Mouse (Mus musculus) liver, embryonic 14.5 days (tissue): ENCODE data around the gene Olfr155. TPM values are rescaled to one million over a fixed set of nuclear protein-coding genes. Genes with fewer than 3 reads are reported as not detected.

ENCODE experiments used
- ATAC-seq: fragments of 200-750 bp; cut with Nextera tagmentation; 2 replicates; pipeline ENCODE4 v1.8.0; 2017; ENCODE audit warnings: moderate number of reproducible peaks, mild to moderate bottlenecking, moderate library complexity; ENCODE audit not compliant: insufficient read depth
- DNase-seq, 3 experiments: peaks; one replicate each; pipeline ENCODE4 v3.0.0-alpha.2; 2012 to 2013; ENCODE audit warnings: low read depth in 3 of 3, low spot score in 3 of 3
- H3K27ac ChIP-seq: fragments of 300-500 bp; sonication (generic); 2 replicates; pipeline ENCODE4 v1.5.1; 2014; ENCODE audit warnings: moderate library complexity, mild to moderate bottlenecking, control low read depth, inconsistent platforms
- H3K27me3 ChIP-seq: fragments of 300-500 bp; sonication (generic); 2 replicates; pipeline ENCODE4 v1.6.1; 2014; ENCODE audit warnings: mild to moderate bottlenecking, low read length, moderate library complexity; ENCODE audit not compliant: control insufficient read depth, insufficient read depth
- H3K36me3 ChIP-seq: fragments of 300-500 bp; sonication (generic); replicated peaks from 2 replicates; pipeline ENCODE4 v1.6.1; 2014; ENCODE audit warnings: low read depth; ENCODE audit not compliant: control insufficient read depth, insufficient read depth
- H3K4me1 ChIP-seq, 2 experiments: fragments of 200-500 bp in 1 of 2; fragments of 300-500 bp in 1 of 2; sonication (generic) in 1 of 2; replicated peaks; 2 replicates each; pipeline ENCODE4 v1.6.1; 2012 to 2014; ENCODE audit warnings: antibody characterized with exemption in 1 of 2, inconsistent platforms in 1 of 2, low read length in 1 of 2; ENCODE audit not compliant: control insufficient read depth in 2 of 2, insufficient read depth in 2 of 2
- H3K4me2 ChIP-seq: fragments of 300-500 bp; sonication (generic); 2 replicates; pipeline ENCODE4 v1.6.1; 2014; ENCODE audit warnings: low read depth, mild to moderate bottlenecking, control low read depth, moderate library complexity
- H3K4me3 ChIP-seq, 2 experiments: fragments of 200-500 bp in 1 of 2; fragments of 300-500 bp in 1 of 2; sonication (generic) in 1 of 2; 2 replicates each; pipeline ENCODE4 v1.5.1; 2012 to 2014; ENCODE audit warnings: low read depth in 2 of 2, low read length in 2 of 2, mild to moderate bottlenecking in 2 of 2, control low read depth in 1 of 2, inconsistent platforms in 1 of 2, moderate library complexity in 1 of 2; ENCODE audit not compliant: insufficient read depth in 1 of 2
- H3K9ac ChIP-seq: fragments of 300-500 bp; sonication (generic); replicated peaks from 2 replicates; pipeline ENCODE4 v1.6.1; 2014; ENCODE audit warnings: mild to moderate bottlenecking, control low read depth, moderate library complexity
- H3K9me3 ChIP-seq: fragments of 300-500 bp; sonication (generic); 2 replicates; pipeline ENCODE4 v1.6.1; 2016; ENCODE audit warnings: low read length, mixed read lengths; ENCODE audit not compliant: control insufficient read depth
- CTCF ChIP-seq: IDR thresholded peaks from 2 replicates; pipeline ENCODE4 v1.5.1; 2016; ENCODE audit warnings: antibody characterized with exemption, low read depth, control low read depth
- EP300 ChIP-seq: IDR thresholded peaks from 2 replicates; pipeline ENCODE4 v1.6.1; 2016; ENCODE audit warnings: antibody characterized with exemption, low read depth
- WGBS: fragments of 180-500 bp; shearing (Covaris S2); extraction: QIAGEN DNeasy Blood & Tissue Kit; methylation state at CpG from one replicate; pipeline ENCODE4 v1.1.7; 2014; ENCODE audit not compliant: insufficient replicate concordance; 5-methylcytosine and 5-hydroxymethylcytosine counted together
- polyA plus RNA-seq, 2 experiments: library from polyadenylated mRNA; depleted of rRNA in 1 of 2; stranded (reverse) in 1 of 2; unstranded in 1 of 2; fragments of >200 nt; fragmentation: Nextera tagmentation in 1 of 2; extraction: Ambion mirVana in 1 of 2; gene quantifications; 2 replicates each; pipeline versions ENCODE4 v1.2.1 to v1.2.3; 2012 to 2014

Gene Olfr155
- polyA plus RNA-seq, 2 experiments, result not detected

- ATAC-seq, result no peak
- Histone ChIP-seq H3K27me3 (no peaks in the 10 kb centered on the region), H3K9me3 (no peaks in the 10 kb centered on the region), H3K9ac (no peak overlapping the region), H3K36me3 (no peaks in the 10 kb centered on the region), H3K27ac (no peak overlapping the region), H3K4me3 (no peak overlapping the region), H3K4me1 (peaks cover 0 to 3% of the 10 kb centered on the region in 2 experiments; a peak in 2 of 4 replicates), H3K4me2 (no peak overlapping the region)
- TF ChIP-seq EP300, result no peak
- no peak for TF ChIP-seq CTCF
- no peak for DNase-seq
- WGBS, result 15% methylated on average over 7 of the region's 7 CpGs
Observed at GRCm38 (mm10) chr4:43903690-43904089, 52.3 kb downstream of the Olfr155 start.

GRCm38 (mm10) chr4:43906443-43906842 lies 55.1 kb downstream of the Olfr155 start:
- WGBS, result 19% methylated on average over 6 of the region's 6 CpGs
- no peak for ATAC-seq
- H3K4me1 ChIP-seq, result no peaks in the 10 kb centered on the region

More at GRCm38 (mm10) chr4:43906443-43906842, 55.1 kb downstream of the Olfr155 start:
- H3K4me2 ChIP-seq, result no peak overlapping the region
- TF ChIP-seq CTCF, result peak; percentile 43; the same call in 1 of the 2 replicates
- no peak for TF ChIP-seq EP300
- no peaks in the 10 kb centered on the region for H3K36me3 ChIP-seq
- H3K27me3 ChIP-seq, result no peaks in the 10 kb centered on the region
- no peak overlapping the region for H3K27ac ChIP-seq
- H3K9me3 ChIP-seq, result no peaks in the 10 kb centered on the region
- H3K4me3 ChIP-seq, result no peak overlapping the region
- DNase-seq, result peak; percentile 17 to 43 (median 17)
- no peak overlapping the region for H3K9ac ChIP-seq

Other genes with a start within 250 kb of the Olfr155 start
- gene Npr2, start 219.6 kb upstream of the Olfr155 start, polyA plus RNA-seq (2012; rRNA removed), result 1.7 and 1.8 TPM in 2 replicates
- 0.72 and 0.80 TPM in 2 replicates for gene Npr2, start 219.6 kb upstream of the Olfr155 start, polyA plus RNA-seq (2014; fragmentation: Nextera tagmentation; extraction: Ambion mirVana)
- gene Spag8, start 198.0 kb upstream of the Olfr155 start, polyA plus RNA-seq (2012; rRNA removed), result 0.16 and 0.31 TPM in 2 replicates
- 0.24 TPM in 1 of 2 replicates, not detected in the other for gene Spag8, start 198.0 kb upstream of the Olfr155 start, polyA plus RNA-seq (2014; fragmentation: Nextera tagmentation; extraction: Ambion mirVana)
- gene Hint2, start 195.1 kb upstream of the Olfr155 start, polyA plus RNA-seq (2012; rRNA removed), result 29.1 and 29.2 TPM in 2 replicates
- gene Hint2, start 195.1 kb upstream of the Olfr155 start, polyA plus RNA-seq (2014; fragmentation: Nextera tagmentation; extraction: Ambion mirVana), result 76.8 and 77.6 TPM in 2 replicates
- gene Tmem8b, start 182.6 kb upstream of the Olfr155 start, polyA plus RNA-seq (2012; rRNA removed), result 0.22 and 0.37 TPM in 2 replicates
- gene Tmem8b, start 182.6 kb upstream of the Olfr155 start, polyA plus RNA-seq (2014; fragmentation: Nextera tagmentation; extraction: Ambion mirVana), result 0.05 and 0.11 TPM in 2 replicates
- 0.01 and 0.02 TPM in 2 replicates for gene Fam221b, start 182.4 kb upstream of the Olfr155 start, polyA plus RNA-seq (2012; rRNA removed)
- gene Fam221b, start 182.4 kb upstream of the Olfr155 start, polyA plus RNA-seq (2014; fragmentation: Nextera tagmentation; extraction: Ambion mirVana), result 1.7 TPM in 2 replicates
- gene Olfr70, start 150.8 kb upstream of the Olfr155 start, polyA plus RNA-seq (2012; rRNA removed), result not detected in 2 replicates
- gene Olfr70, start 150.8 kb upstream of the Olfr155 start, polyA plus RNA-seq (2014; fragmentation: Nextera tagmentation; extraction: Ambion mirVana), result not detected in 2 replicates
- gene Olfr71, start 141.3 kb upstream of the Olfr155 start, polyA plus RNA-seq (2012; rRNA removed), result not detected in 2 replicates
- gene Olfr71, start 141.3 kb upstream of the Olfr155 start, polyA plus RNA-seq (2014; fragmentation: Nextera tagmentation; extraction: Ambion mirVana), result not detected in 2 replicates
- gene Hrct1, start 124.4 kb upstream of the Olfr155 start, polyA plus RNA-seq (2012; rRNA removed), result 0.08 and 0.09 TPM in 2 replicates
- 0.06 and 0.21 TPM in 2 replicates for gene Hrct1, start 124.4 kb upstream of the Olfr155 start, polyA plus RNA-seq (2014; fragmentation: Nextera tagmentation; extraction: Ambion mirVana)
- 0.01 and 0.02 TPM in 2 replicates for gene Spaar, start 121.5 kb upstream of the Olfr155 start, polyA plus RNA-seq (2012; rRNA removed)
- gene Spaar, start 121.5 kb upstream of the Olfr155 start, polyA plus RNA-seq (2014; fragmentation: Nextera tagmentation; extraction: Ambion mirVana), result 0.03 TPM in 1 of 2 replicates, not detected in the other
- gene Olfr159, start 80.6 kb upstream of the Olfr155 start, polyA plus RNA-seq (2012; rRNA removed), result not detected in 2 replicates
- not detected in 2 replicates for gene Olfr159, start 80.6 kb upstream of the Olfr155 start, polyA plus RNA-seq (2014; fragmentation: Nextera tagmentation; extraction: Ambion mirVana)
- gene Olfr156, start 27.7 kb upstream of the Olfr155 start, polyA plus RNA-seq (2012; rRNA removed), result not detected in 2 replicates
- gene Olfr156, start 27.7 kb upstream of the Olfr155 start, polyA plus RNA-seq (2014; fragmentation: Nextera tagmentation; extraction: Ambion mirVana), result not detected in 2 replicates
- gene Olfr157, start 11.4 kb upstream of the Olfr155 start, polyA plus RNA-seq (2012; rRNA removed), result not detected in 2 replicates
- not detected in 2 replicates for gene Olfr157, start 11.4 kb upstream of the Olfr155 start, polyA plus RNA-seq (2014; fragmentation: Nextera tagmentation; extraction: Ambion mirVana)
- gene Reck, start 24.0 kb downstream of the Olfr155 start, polyA plus RNA-seq (2012; rRNA removed), result 1.2 and 1.7 TPM in 2 replicates
- gene Reck, start 24.0 kb downstream of the Olfr155 start, polyA plus RNA-seq (2014; fragmentation: Nextera tagmentation; extraction: Ambion mirVana), result 1.6 and 2.0 TPM in 2 replicates
- gene Glipr2, start 105.8 kb downstream of the Olfr155 start, polyA plus RNA-seq (2012; rRNA removed), result 17.1 and 19.2 TPM in 2 replicates
- 46.6 and 48.8 TPM in 2 replicates for gene Glipr2, start 105.8 kb downstream of the Olfr155 start, polyA plus RNA-seq (2014; fragmentation: Nextera tagmentation; extraction: Ambion mirVana)
- gene Ccin, start 131.9 kb downstream of the Olfr155 start, polyA plus RNA-seq (2012; rRNA removed), result 0.02 TPM in 1 of 2 replicates, not detected in the other
- gene Ccin, start 131.9 kb downstream of the Olfr155 start, polyA plus RNA-seq (2014; fragmentation: Nextera tagmentation; extraction: Ambion mirVana), result not detected in 2 replicates
- gene Clta, start 152.9 kb downstream of the Olfr155 start, polyA plus RNA-seq (2012; rRNA removed), result 114 and 173 TPM in 2 replicates
- 121 and 128 TPM in 2 replicates for gene Clta, start 152.9 kb downstream of the Olfr155 start, polyA plus RNA-seq (2014; fragmentation: Nextera tagmentation; extraction: Ambion mirVana)
- 7.3 and 8.5 TPM in 2 replicates for gene Gne, start 232.6 kb downstream of the Olfr155 start, polyA plus RNA-seq (2012; rRNA removed)
- 21.3 and 29.9 TPM in 2 replicates for gene Gne, start 232.6 kb downstream of the Olfr155 start, polyA plus RNA-seq (2014; fragmentation: Nextera tagmentation; extraction: Ambion mirVana)